Mouse (Mus musculus): ENCODE measurements around the gene Sptbn4.

The Sptbn4 gene

DNA sequence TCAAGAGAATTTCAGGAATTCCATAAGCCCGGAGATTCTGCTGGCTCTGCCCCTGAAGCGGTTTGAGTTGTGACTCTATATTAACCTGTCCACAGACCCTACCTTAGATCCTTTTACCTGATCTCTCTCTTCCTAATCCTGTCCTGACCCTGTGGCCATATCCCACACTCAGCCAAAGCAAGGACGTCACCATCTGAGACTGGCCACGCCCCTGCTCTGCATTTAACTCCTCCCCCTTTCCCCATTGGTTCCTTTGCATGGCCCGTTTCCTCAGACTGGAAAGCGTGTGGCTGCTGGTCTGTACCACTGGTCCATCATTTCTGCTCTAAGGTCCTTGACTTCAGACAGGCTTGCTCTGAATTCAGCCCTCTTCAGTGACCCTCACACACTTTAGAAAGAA, 102.0 kb downstream of the Sptbn4 start:
- DNase-seq (ENCODE audit: low read depth) = no peak

GRCm38 (mm10) chr7:27342595-27342994, 104.9 kb downstream of the Sptbn4 start:
- peak; percentile 40 for DNase-seq (ENCODE audit: low read depth)

DNA sequence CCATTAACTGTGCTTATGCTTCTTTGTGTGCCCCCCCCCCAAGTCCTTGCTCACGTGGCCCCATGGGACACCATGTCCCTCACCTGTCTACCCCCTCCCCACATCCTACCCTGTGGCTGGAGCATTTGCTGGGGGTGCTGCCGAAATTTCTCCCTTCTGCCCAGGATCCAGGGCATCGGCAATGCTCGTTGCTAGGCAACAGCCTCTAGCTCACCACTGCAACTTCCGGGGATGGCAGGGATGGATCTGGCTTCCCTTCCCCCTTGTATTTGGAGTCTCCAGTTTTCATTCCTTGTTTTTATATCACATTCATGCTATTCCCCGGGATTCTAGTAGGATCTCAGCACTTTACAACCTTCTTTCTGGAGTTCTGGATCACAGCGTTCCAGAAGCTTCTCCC, 108.0 kb downstream of the Sptbn4 start:
- no peak for DNase-seq (ENCODE audit: low read depth)

DNA sequence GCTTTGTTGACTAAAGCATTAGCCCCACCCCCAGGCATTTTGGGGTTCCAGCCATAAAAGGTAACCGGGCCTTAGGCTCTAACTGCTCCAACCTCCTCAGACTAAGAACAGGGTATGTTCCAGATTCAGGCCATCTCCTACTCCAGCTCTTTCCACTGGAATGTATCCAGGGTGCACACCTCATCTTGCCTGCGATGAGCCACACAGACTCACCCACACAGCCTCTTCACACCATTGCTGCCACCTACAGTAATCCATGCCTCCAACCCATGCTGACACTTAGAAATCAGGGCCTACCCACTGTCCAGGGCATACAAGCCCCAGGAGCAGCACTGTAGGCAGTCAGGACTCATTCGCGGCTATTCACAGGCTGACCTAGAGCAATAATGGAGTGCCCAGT, 108.4 kb downstream of the Sptbn4 start:
- no peak for DNase-seq (ENCODE audit: low read depth)

DNA sequence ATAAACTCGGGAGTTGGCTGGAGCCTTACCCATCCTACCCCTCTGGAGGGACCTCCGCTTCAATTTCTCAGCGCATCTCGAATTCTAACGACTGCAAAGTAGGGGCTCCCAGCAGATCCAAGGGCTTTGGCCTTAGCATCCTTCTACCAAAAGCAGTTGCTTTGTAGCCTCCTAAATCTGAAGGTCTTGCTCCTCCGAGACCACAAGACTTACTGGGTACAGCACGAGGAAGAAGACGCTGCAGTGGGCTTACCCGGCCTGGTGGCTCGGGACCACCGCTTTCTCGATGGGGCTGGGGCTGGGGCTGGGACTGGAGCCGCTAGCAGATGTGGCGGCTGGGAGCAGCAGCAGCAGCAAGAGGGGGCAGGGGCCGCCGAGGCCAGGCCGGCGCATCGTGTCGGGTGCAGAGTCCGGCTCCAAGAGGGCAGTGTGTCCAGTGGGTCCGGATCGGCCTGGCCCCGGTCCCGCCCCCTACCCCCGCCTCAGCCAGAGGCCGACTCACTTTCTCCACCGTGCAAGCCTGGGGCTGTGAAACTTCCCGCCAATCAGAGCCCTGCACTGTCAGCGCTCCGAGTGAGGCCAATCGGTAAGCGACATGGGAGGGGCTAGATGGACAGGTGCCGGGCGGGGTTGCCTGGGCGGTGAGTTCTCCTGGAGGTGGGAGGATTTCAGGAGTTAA, 110.2 kb downstream of the Sptbn4 start, which contains the start of gene Ltbp4:
TSS of gene Ltbp4 (minus strand) at position 518 of the 679 bp plus-strand sequence.
- peak; percentile 48 for DNase-seq (ENCODE audit: low read depth)

- peak; percentile 94 for DNase-seq (ENCODE audit: low read depth)
These were observed 111.3 kb downstream of the Sptbn4 start for GRCm38 (mm10) chr7:27335928-27336823.

DNA sequence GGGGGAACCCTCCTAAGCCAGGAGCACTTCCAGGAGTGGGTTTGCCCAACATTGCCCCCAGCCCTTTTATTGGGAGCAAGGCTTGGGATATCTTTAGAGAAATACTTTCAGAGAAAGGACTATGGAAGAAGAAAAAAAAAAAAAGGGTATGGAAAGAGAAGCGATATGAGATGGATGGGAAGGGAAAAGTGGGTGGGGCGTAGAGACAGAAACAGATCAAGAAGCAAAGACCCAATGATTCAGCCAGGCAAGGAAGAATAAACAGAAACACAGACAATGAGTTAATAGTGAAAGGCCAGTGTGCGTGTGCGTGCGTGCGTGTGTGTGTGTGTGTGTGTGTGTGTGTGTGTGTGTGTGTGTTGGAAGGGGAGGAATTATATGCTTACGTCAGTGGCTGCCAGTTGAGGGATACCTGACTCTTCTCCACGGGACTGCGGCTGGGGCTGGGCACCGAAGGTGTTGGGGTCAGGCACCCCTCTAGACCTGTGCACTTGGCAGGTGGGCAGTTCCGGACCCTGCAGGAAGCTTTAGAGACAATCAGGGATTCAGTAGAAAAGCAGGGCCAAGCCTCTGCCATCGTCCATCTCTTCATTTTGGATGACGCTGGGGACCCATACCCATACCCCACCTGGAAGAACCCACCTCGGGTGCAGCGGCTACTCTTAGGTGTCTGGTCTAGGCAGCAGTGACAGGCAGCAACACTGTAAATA, 112.3 kb downstream of the Sptbn4 start:
- DNase-seq (ENCODE audit: low read depth) = no peak

DNA sequence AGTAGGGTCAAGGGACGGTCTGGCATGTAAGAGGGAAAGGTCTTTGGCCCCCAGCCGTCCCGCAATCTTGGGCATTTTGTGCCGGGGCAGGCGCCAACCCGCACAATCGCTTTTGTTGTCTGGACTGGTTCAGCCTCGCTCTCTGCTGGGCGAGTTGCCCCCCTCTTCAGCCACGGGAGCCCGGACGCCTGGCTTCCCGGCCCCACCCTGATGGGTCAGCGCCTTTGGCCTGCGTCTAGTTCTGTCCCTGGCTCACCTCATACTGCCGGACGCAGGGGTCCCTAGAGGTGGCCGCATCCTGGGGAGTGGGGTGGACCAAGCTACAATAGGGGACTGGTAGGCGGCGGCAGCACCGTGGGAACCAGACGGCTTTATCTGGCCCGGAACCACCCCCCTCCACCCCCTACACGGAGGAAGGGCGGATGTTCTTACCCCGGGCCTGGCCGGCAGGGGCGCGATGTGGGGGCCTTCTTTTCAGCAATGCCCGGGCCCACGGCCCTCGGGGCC, 113.0 kb downstream of the Sptbn4 start:
- DNase-seq (ENCODE audit: low read depth) = peak; percentile 34

DNA sequence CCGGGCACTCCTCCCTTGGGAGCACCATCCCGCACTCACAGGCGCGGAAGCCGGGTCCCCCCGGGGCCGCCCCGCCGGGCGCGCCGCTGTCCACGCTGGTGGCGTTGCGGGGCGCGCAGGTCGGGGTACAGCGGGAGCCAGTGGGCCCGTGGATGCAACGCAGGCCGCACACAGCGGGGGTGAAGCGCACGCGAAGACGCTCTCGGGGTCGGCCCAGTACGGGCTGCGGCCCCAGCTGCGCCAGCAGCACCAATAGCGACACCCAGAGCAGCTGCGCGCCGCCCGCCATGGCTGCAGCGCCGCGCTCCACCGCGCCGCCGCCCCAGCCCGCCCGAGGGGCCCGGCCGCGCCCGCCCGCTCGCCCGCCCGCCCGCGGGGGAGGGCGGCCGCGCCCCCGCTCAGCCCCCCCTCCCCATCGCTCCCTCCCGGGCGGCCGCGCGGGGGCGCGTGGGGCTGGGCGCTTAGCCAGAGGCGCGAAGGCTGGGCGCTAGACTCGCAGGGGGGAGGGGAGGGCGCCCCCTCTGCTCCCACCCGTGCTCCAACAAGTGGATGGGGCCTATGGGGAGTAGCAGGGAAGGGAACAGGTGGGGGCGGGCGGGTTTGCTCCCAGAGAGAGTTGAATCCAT, 114.1 kb downstream of the Sptbn4 start:
- DNase-seq (ENCODE audit: low read depth) = peak; percentile 33

GRCm38 (mm10) chr7:27332353-27333199, 114.9 kb downstream of the Sptbn4 start:
- peak; percentile 92 for DNase-seq (ENCODE audit: low read depth)

DNA sequence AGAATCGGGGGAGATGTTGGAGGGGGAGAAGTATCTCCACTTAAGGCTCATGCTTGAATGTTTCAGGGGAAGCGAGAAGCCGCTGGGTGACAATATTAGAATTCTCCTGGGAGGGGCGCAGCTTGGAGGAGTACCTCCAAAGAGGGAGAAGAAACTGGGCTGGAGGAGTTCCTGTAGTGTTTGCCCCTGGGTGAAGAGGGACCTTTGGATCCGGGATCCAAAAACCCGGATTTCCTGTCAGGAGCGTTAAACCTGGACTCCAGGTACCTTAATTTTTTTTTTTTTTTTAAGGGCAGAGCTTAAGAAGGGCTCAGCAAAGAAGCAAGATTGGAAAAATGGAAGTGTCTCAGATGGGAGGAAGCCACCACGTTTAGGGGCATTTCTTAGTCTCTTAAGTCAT, 115.6 kb downstream of the Sptbn4 start:
- DNase-seq (ENCODE audit: low read depth) = peak; percentile 45

DNA sequence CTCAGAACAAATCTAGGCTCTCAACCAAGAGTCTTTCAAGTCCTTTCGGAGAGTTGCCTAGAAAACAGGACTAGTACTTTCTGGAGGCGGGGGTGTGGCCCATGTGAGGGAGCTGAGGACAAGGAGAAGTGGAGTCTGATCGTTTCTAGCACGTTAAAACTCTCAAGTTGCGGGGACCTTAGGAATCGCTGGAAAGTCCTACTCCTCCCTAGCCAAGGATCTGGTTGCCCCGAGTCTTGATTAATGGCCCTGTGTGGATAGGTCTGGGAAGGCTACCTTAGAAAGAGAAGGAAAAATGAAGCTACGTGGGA, 116.0 kb downstream of the Sptbn4 start:
- no peak for DNase-seq (ENCODE audit: low read depth)

GRCm38 (mm10) chr7:27330709-27331540, 116.6 kb downstream of the Sptbn4 start:
- peak; percentile 89 for DNase-seq (ENCODE audit: low read depth)

GRCm38 (mm10) chr7:27329981-27330380, 117.5 kb downstream of the Sptbn4 start:
- DNase-seq (ENCODE audit: low read depth) = no peak

DNA sequence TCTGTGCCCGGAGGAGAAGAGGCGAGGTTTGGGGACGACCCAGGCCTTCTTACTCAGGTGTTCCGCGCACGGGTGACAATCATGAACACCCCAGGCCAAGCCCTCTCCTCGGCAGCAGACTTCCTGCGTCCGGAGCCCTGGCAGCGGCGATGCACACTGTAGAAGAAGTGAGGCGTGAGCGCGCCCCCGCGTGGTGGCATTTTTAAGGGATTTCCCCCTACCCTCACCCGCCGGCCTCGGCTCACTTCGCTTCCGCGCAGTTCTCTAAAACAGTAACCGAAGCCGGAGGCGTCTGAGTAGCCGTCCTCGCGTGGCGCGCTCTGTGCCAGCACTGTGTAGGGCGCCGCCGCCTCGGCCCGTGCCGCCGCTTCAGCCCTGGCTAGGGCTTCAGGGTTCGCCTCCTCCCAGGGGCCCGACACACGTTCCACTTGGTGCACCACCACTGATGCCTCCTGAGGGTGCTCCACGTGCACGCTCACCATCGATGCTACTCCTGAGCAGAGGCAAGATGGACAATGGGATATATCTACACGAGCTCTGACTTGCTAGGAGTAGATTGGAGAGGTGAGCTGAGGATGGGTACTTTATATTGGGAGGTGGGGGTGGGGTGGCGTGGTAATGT, 118.0 kb downstream of the Sptbn4 start:
- peak; percentile 94 for DNase-seq (ENCODE audit: low read depth)

DNA sequence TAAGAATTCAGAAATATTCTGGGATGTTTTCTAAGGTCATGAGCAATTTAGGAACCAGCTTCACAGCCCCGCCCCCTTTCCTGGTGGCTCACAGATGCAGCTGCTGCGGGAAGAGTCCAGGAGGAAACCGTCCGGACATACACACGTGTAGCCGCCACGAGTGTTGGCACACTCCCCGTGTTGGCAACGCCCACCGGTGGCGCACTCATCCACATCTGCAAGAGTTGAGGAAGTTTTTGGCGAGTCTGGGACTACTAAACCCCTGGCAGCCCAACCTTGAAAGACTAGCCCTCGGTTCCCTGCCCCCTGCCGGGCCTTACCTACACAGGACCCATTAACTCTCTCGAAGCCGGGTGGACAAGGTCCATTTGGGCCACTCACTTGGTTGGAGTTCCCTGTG, 118.8 kb downstream of the Sptbn4 start:
- DNase-seq (ENCODE audit: low read depth) = peak; percentile 27

GRCm38 (mm10) chr7:27328161-27328560, 119.3 kb downstream of the Sptbn4 start:
- no peak for DNase-seq (ENCODE audit: low read depth)

DNA sequence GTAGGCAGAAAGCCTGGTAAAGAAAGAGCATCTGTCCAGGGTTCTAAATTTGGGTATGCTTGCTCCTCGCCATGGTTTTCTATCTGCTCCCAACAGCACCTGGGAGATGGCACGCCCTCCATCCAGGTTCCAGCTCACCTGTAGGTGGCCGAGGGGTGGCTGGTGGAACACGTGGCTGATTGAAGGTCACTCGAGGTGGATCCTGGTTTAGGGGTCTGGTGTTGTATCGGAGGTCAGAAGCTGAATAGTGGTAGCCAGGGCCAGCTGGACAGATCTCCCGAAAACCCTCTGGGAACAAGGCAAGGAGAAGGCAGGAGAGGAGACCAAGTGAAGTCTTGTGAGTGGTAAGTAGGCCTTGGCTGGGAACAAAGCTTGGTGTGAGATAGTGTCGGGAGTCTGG, 120.0 kb downstream of the Sptbn4 start:
- DNase-seq (ENCODE audit: low read depth) = no peak

DNA sequence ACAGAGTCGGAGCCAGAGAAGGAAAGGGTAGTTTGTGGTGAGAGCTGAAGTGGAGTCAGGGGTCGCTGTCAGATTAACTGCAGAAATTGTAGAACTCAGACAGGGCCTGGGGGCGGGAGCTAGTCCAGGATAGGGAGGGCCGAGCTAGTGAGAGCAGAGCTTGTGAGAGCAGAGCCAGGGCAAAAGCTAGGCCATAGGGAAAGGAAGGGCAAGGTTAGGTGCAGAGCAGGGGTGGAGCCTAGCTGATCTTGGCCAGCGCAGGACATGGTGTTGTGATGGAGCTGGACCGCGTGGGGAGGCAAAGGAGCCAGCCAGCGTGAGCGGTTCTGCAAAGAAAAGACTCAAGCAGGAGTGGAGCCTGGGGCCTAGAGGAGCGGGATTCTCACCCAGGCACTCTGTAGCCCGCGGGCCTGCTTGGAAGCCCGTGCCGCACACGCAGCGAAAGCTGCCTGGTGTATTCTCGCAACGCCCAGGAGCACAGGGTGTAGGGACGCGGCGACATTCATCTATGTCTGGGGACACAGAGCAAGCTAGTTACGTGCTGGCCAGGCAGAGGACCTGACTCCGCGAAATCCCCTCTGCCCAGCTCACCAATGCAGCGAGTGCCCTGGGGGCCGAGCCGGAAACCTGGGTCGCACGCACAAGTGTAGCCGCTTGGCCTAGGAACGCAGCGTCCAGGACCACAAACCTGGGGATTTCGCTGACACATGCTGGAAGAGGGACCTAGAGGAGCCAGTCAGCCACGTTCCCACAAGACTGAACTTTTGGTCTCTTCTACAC, 121.2 kb downstream of the Sptbn4 start:
- no peak for DNase-seq (ENCODE audit: low read depth)

Data from naive thymus-derived CD4-positive, alpha-beta T cell, adult 2 months (primary cell).